Mouse (Mus musculus) thymus, postnatal 0 days (tissue): ENCODE measurements around the gene Gls2. TPM values are rescaled to one million over a fixed set of nuclear protein-coding genes. Genes with fewer than 3 reads are reported as not detected.
A peak's percentile ranks its signal among the peaks of the same experiment; 100 is the strongest.
"Not testable (repeated sequence)": the region's sequence is repeated elsewhere in the genome, so short reads cannot be mapped to it uniquely, and the experiment has no call there.

Experiments used
- DNase-seq: peaks from one replicate; pipeline ENCODE4 v3.0.0-alpha.2; 2015; ENCODE audit warnings: low spot score
- polyA plus RNA-seq: library from polyadenylated mRNA; unstranded; fragments of >200 nt; fragmentation: Nextera tagmentation; extraction: Ambion mirVana; gene quantifications from 2 replicates; pipeline ENCODE4 v1.2.1, GENCODE M21; 2015

The Gls2 gene
- polyA plus RNA-seq, 1 experiment from 2014 or later = 1.5 TPM

GRCm38 (mm10) chr10:128194551-128195461, 549 bp downstream of the Gls2 start:
- DNase-seq = peak; percentile 20

- DNase-seq = no peak
Observed at GRCm38 (mm10) chr10:128201856-128202255, 7.6 kb downstream of the Gls2 start.

- DNase-seq = no peak
Observed at GRCm38 (mm10) chr10:128204941-128205340, 10.7 kb downstream of the Gls2 start.

- DNase-seq = no peak
Observed at GRCm38 (mm10) chr10:128208326-128208725, 14.1 kb downstream of the Gls2 start.

GRCm38 (mm10) chr10:128209311-128210009, 15.2 kb downstream of the Gls2 start:
- DNase-seq = no peak

GRCm38 (mm10) chr10:128210131-128210530, 15.9 kb downstream of the Gls2 start:
- DNase-seq = no peak

- DNase-seq = no peak
Observed at GRCm38 (mm10) chr10:128210954-128211353, 16.7 kb downstream of the Gls2 start.

- peak; percentile 89 for DNase-seq
Observed at GRCm38 (mm10) chr10:128211390-128212108, 17.3 kb downstream of the Gls2 start, which contains the start of gene Spryd4. TSS of gene Spryd4 (minus strand) at chr10:128211807.

- DNase-seq = no peak
Observed at GRCm38 (mm10) chr10:128212148-128212547, 17.9 kb downstream of the Gls2 start.

GRCm38 (mm10) chr10:128212871-128213323, 18.6 kb downstream of the Gls2 start:
- DNase-seq = peak; percentile 71

- not testable (repeated sequence) for DNase-seq
Observed at GRCm38 (mm10) chr10:128214112-128214511, 19.9 kb downstream of the Gls2 start.

GRCm38 (mm10) chr10:128214981-128215380, 20.7 kb downstream of the Gls2 start:
- no peak for DNase-seq

GRCm38 (mm10) chr10:128218387-128219117, 24.3 kb downstream of the Gls2 start:
- DNase-seq = no peak

GRCm38 (mm10) chr10:128221533-128222286, 27.5 kb downstream of the Gls2 start:
- DNase-seq = no peak

- DNase-seq = no peak
Observed at GRCm38 (mm10) chr10:128225064-128225463, 30.8 kb downstream of the Gls2 start.

- no peak for DNase-seq
Observed at GRCm38 (mm10) chr10:128225538-128225937, 31.3 kb downstream of the Gls2 start, which contains the start of gene Mip. TSS of gene Mip (plus strand) at chr10:128225838.

- no peak for DNase-seq
Observed at GRCm38 (mm10) chr10:128227592-128227991, 33.3 kb downstream of the Gls2 start.

GRCm38 (mm10) chr10:128228009-128228408, 33.8 kb downstream of the Gls2 start:
- DNase-seq = no peak

- DNase-seq = peak; percentile 43
Observed at GRCm38 (mm10) chr10:128230582-128230981, 36.3 kb downstream of the Gls2 start.

GRCm38 (mm10) chr10:128231146-128231545, 36.9 kb downstream of the Gls2 start:
- DNase-seq = peak; percentile 34
